Mouse (Mus musculus) CH12.LX (cell line): ENCODE results near the gene Fam98a. TPM values are rescaled to one million over a fixed set of nuclear protein-coding genes. Genes with fewer than 3 reads are reported as not detected.

Experiments
- DNase-seq: peaks from one replicate; pipeline ENCODE4 v3.0.0-alpha.2; 2013; ENCODE audit errors: extremely low read depth
- H3K27ac ChIP-seq: 2 replicates; pipeline ENCODE4 v1.5.1; 2012; ENCODE audit warnings: low read depth, mild to moderate bottlenecking, control low read depth, moderate library complexity; ENCODE audit not compliant: insufficient read depth
- H3K27me3 ChIP-seq: replicated peaks from 2 replicates; pipeline ENCODE3; 2012; ENCODE audit warnings: inconsistent platforms
- H3K36me3 ChIP-seq, 2 experiments: replicated peaks in 1 of 2; 2 replicates each; pipeline versions ENCODE3 to v1.6.1; 2012; ENCODE audit warnings: inconsistent platforms in 1 of 2, low read length in 1 of 2, mild to moderate bottlenecking in 1 of 2, mixed read lengths in 1 of 2, moderate library complexity in 1 of 2; ENCODE audit not compliant: control insufficient read depth in 1 of 2, insufficient read depth in 1 of 2
- H3K4me1 ChIP-seq, 2 experiments: 2 replicates each; pipeline ENCODE4 v1.6.1; 2012; ENCODE audit warnings: inconsistent platforms in 1 of 2, moderate library complexity in 1 of 2; ENCODE audit not compliant: insufficient read depth in 2 of 2, control insufficient read depth in 1 of 2
- H3K4me2 ChIP-seq: 2 replicates; pipeline ENCODE4 v1.6.1; 2012; ENCODE audit warnings: low read depth, mild to moderate bottlenecking, control low read depth; ENCODE audit not compliant: poor library complexity, insufficient read depth, severe bottlenecking
- H3K4me3 ChIP-seq, 3 experiments: fragments of 150-350 bp in 1 of 3; sonication (generic) in 1 of 3; replicated peaks in 1 of 3; 2 replicates each; pipeline versions ENCODE3 to v1.5.1; 2011 to 2012; ENCODE audit warnings: low read depth in 2 of 3, low read length in 2 of 3, mild to moderate bottlenecking in 2 of 3, moderate library complexity in 2 of 3, control low read depth in 1 of 3, improper control_type of control experiment in 1 of 3, inconsistent platforms in 1 of 3, mixed read lengths in 1 of 3; ENCODE audit not compliant: poor library complexity in 1 of 3
- H3K79me2 ChIP-seq: replicated peaks from 2 replicates; pipeline ENCODE4 v1.6.1; 2012; ENCODE audit warnings: mild to moderate bottlenecking, moderate library complexity; ENCODE audit not compliant: control insufficient read depth, poor library complexity, insufficient read depth, severe bottlenecking; ENCODE audit errors: extremely low read depth
- H3K9ac ChIP-seq: 2 replicates; pipeline ENCODE4 v1.6.1; 2012; ENCODE audit warnings: low read depth, mild to moderate bottlenecking, control low read depth, moderate library complexity; ENCODE audit not compliant: insufficient read depth
- H3K9me3 ChIP-seq: replicated peaks from 2 replicates; pipeline ENCODE3; 2012; ENCODE audit warnings: low read length, inconsistent platforms, mixed read lengths
- E2F4 ChIP-seq: IDR thresholded peaks from 2 replicates; pipeline ENCODE4 v1.6.1; 2011; ENCODE audit warnings: low read depth, low read length, improper control_type of control experiment; ENCODE audit not compliant: insufficient replicate concordance
- EP300 ChIP-seq: IDR thresholded peaks from 2 replicates; pipeline ENCODE4 v1.6.1; 2011; ENCODE audit warnings: low read length, improper control_type of control experiment
- ETS1 ChIP-seq: conservative IDR thresholded peaks from 2 replicates; pipeline ENCODE4 v1.6.1; 2012; ENCODE audit warnings: low read depth, mild to moderate bottlenecking, inconsistent platforms, low read length, improper control_type of control experiment, moderate library complexity
- HCFC1 ChIP-seq: IDR thresholded peaks from 2 replicates; pipeline ENCODE4 v1.6.1; 2012; ENCODE audit warnings: low read depth, mild to moderate bottlenecking, inconsistent platforms, low read length, improper control_type of control experiment
- JUN ChIP-seq: IDR thresholded peaks from 2 replicates; pipeline ENCODE4 v1.6.1; 2011; ENCODE audit warnings: low read depth, mild to moderate bottlenecking, low read length, improper control_type of control experiment, moderate library complexity; ENCODE audit not compliant: insufficient read depth
- JUND ChIP-seq: conservative IDR thresholded peaks from 2 replicates; pipeline ENCODE4 v1.6.1; 2011; ENCODE audit warnings: low read depth, low read length, improper control_type of control experiment
- KAT2A ChIP-seq: IDR thresholded peaks from 2 replicates; pipeline ENCODE4 v1.6.1; 2012; ENCODE audit warnings: low read length, improper control_type of control experiment, inconsistent platforms; ENCODE audit not compliant: insufficient replicate concordance
- MAZ ChIP-seq: IDR thresholded peaks from 2 replicates; pipeline ENCODE4 v1.6.1; 2012; ENCODE audit warnings: low read depth, mild to moderate bottlenecking, inconsistent platforms, low read length, improper control_type of control experiment, moderate library complexity
- PAX5 ChIP-seq: IDR thresholded peaks from 2 replicates; pipeline ENCODE4 v1.6.1; 2012; ENCODE audit warnings: low read length, inconsistent platforms, mixed read lengths
- POLR2A ChIP-seq: IDR thresholded peaks from 2 replicates; pipeline ENCODE4 v1.6.1; 2011; ENCODE audit warnings: low read depth, mild to moderate bottlenecking, improper control_type of control experiment, low read length
- RAD21 ChIP-seq: IDR thresholded peaks from 2 replicates; pipeline ENCODE4 v1.6.1; 2011; ENCODE audit warnings: low read depth, mild to moderate bottlenecking, low read length, improper control_type of control experiment, moderate library complexity
- RCOR1 ChIP-seq: conservative IDR thresholded peaks from 2 replicates; pipeline ENCODE4 v1.6.1; 2012; ENCODE audit warnings: low read depth, mild to moderate bottlenecking, inconsistent platforms, low read length, improper control_type of control experiment
- SIN3A ChIP-seq: IDR thresholded peaks from 2 replicates; pipeline ENCODE4 v1.6.1; 2012; ENCODE audit warnings: low read length, improper control_type of control experiment, inconsistent platforms
- SMC3 ChIP-seq: IDR thresholded peaks from 2 replicates; pipeline ENCODE4 v1.6.1; 2011; ENCODE audit warnings: low read depth, low read length, improper control_type of control experiment
- TCF12 ChIP-seq: IDR thresholded peaks from 2 replicates; pipeline ENCODE4 v1.6.1; 2014; ENCODE audit warnings: low read depth, mild to moderate bottlenecking, inconsistent platforms, low read length, improper control_type of control experiment
- UBTF ChIP-seq: IDR thresholded peaks from 2 replicates; pipeline ENCODE4 v1.6.1; 2012; ENCODE audit warnings: low read depth, mild to moderate bottlenecking, inconsistent platforms, low read length, improper control_type of control experiment, moderate library complexity
- USF1 ChIP-seq: IDR thresholded peaks from 2 replicates; pipeline ENCODE4 v1.6.1; 2014; ENCODE audit warnings: low read depth, mild to moderate bottlenecking, inconsistent platforms, low read length, improper control_type of control experiment
- ZMIZ1 ChIP-seq: IDR thresholded peaks from 2 replicates; pipeline ENCODE4 v1.6.1; 2012; ENCODE audit warnings: low read depth, mild to moderate bottlenecking, inconsistent platforms, low read length, improper control_type of control experiment
- dilution Hi-C: fragments of 300-500 bp; cut with MboI; formaldehyde crosslinking; loops from 2 replicates; pipeline ENCODE4 v1.14.3; 2020; ENCODE audit warnings: low sequenced_read_pairs; ENCODE audit not compliant: extremely low pct_unique_long_range_greater_than_20kb, extremely low pct_ligation_motif_present
- in situ Hi-C: fragments of 300-500 bp; cut with MboI; formaldehyde crosslinking; loops from 3 replicates; pipeline ENCODE4 v1.14.3; 2019; ENCODE audit warnings: low sequenced_read_pairs, low pct_ligation_motif_present, low pct_unique_long_range_greater_than_20kb, mixed read lengths
- polyA plus RNA-seq: library from polyadenylated mRNA; unstranded; fragments of >175 nt; gene quantifications from 2 replicates; pipeline ENCODE4 v1.2.1, GENCODE M21; 2012; ENCODE audit warnings: low read depth; ENCODE audit not compliant: insufficient read length
- total RNA-seq, 2 experiments: library from RNA; depleted of rRNA; stranded (reverse); fragments of 300-350 nt in 1 of 2; fragments of >200 nt in 1 of 2; gene quantifications; 2 replicates each; pipeline ENCODE4 v1.2.3; 2012 to 2014

Fam98a gene
- total and polyA plus RNA-seq, 3 experiments = 36.0 to 92.0 (median 37.8) TPM

- TF ChIP-seq SIN3A = 0 out of 2 replicates have a peak, but pooled peaks have one; percentile 24
- TF ChIP-seq MAZ = no peak
- TF ChIP-seq ETS1 = peak; percentile 32; the same call in 1 of the 2 replicates
- peak; percentile 54; the same call in 1 of the 2 replicates for TF ChIP-seq POLR2A
- no peak for TF ChIP-seq KAT2A
- TF ChIP-seq SMC3 = peak; percentile 51
- TF ChIP-seq RCOR1 = no peak
- peak; percentile 60 for TF ChIP-seq EP300
These were observed 33.4 kb downstream of the Fam98a start (continued) for GRCm38 (mm10) chr17:75518181-75518901.

DNA sequence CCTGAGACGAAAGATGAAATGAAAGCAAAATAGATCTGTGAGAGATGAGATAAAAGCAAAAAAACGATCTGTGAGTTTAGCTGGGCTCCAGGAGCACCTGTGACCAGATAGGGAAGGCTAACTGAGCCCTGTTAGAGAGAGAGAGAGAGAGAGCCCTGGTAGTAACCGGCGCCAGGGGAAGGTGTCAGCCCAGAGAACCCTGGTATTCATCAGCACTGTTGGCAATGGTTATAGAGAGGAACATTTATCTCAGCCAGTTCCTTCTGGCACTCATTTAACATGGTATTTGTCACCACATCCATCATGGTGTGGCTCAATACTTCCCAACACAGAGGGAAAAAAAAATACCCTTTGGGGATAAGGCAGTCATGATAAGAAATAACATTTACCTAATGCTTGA lies 35.2 kb downstream of the Fam98a start:
- Histone ChIP-seq H3K27me3 (no peaks in the 10 kb centered on the region), H3K27ac (peak overlapping the region; percentile 69), H3K4me1 (peaks cover 21 to 93% of the 10 kb centered on the region in 2 experiments), H3K79me2 (0 out of 2 replicates have a peak, but pooled peaks cover 4% of the 10 kb centered on the region)
- in situ Hi-C loops = no loop called here
- TF ChIP-seq PAX5 (no peak), RCOR1 (no peak), JUND (no peak), SMC3 (no peak), TCF12 (no peak), RAD21 (no peak), SIN3A (no peak), JUN (no peak), POLR2A (no peak), UBTF (no peak), HCFC1 (no peak), ZMIZ1 (no peak), E2F4 (no peak), USF1 (no peak)
- TF ChIP-seq, all 38 proteins: peak for 0
- peak overlapping the region; percentile 24; the same call in 1 of the 2 replicates for H3K9ac ChIP-seq
- no peak overlapping the region for H3K4me2 ChIP-seq
- dilution Hi-C loops = no loop called here
- no peak overlapping the region for H3K4me3 ChIP-seq
- no peaks in the 10 kb centered on the region for H3K9me3 ChIP-seq
- no peak for DNase-seq
- peaks cover 23 to 72% of the 10 kb centered on the region in 2 experiments for H3K36me3 ChIP-seq
